Mouse (Mus musculus) lung, embryonic 15.5 days (tissue): ENCODE results near the gene Ahcy. TPM values are rescaled to one million over a fixed set of nuclear protein-coding genes. Genes with fewer than 3 reads are reported as not detected.
"Not testable (repeated sequence)": the region's sequence is repeated elsewhere in the genome, so short reads cannot be mapped to it uniquely, and the experiment has no call there.

Experiments used
- ATAC-seq: fragments of 200-750 bp; cut with Nextera tagmentation; 2 replicates; pipeline ENCODE4 v1.8.0; 2017; ENCODE audit warnings: moderate number of reproducible peaks, borderline replicate concordance; ENCODE audit not compliant: low FRiP score, low TSS enrichment; ENCODE audit errors: extremely low read depth
- H3K27ac ChIP-seq: fragments of 300-500 bp; sonication (generic); 2 replicates; pipeline ENCODE4 v1.5.1; 2015; ENCODE audit warnings: moderate library complexity, mild to moderate bottlenecking, inconsistent platforms
- H3K27me3 ChIP-seq: fragments of 300-500 bp; sonication (generic); 2 replicates; pipeline ENCODE4 v1.6.1; 2015; ENCODE audit warnings: inconsistent platforms
- H3K36me3 ChIP-seq: fragments of 300-500 bp; sonication (generic); 2 replicates; pipeline ENCODE4 v1.6.1; 2015; ENCODE audit warnings: inconsistent platforms
- H3K4me1 ChIP-seq: fragments of 300-500 bp; sonication (generic); 2 replicates; pipeline ENCODE4 v1.6.1; 2015; ENCODE audit warnings: inconsistent platforms
- H3K4me2 ChIP-seq: fragments of 300-500 bp; sonication (generic); 2 replicates; pipeline ENCODE4 v1.6.1; 2015; ENCODE audit warnings: inconsistent platforms, mild to moderate bottlenecking, moderate library complexity
- H3K4me3 ChIP-seq: fragments of 300-500 bp; sonication (generic); 2 replicates; pipeline ENCODE4 v1.5.1; 2015; ENCODE audit warnings: mild to moderate bottlenecking, inconsistent platforms
- H3K9ac ChIP-seq: fragments of 300-500 bp; sonication (generic); 2 replicates; pipeline ENCODE4 v1.6.1; 2015; ENCODE audit warnings: inconsistent platforms
- H3K9me3 ChIP-seq: fragments of 300-500 bp; sonication (generic); 2 replicates; pipeline ENCODE4 v1.6.1; 2016; ENCODE audit warnings: inconsistent platforms
- WGBS: fragments of 180-500 bp; shearing (Covaris S2); methylation state at CpG from one replicate; pipeline ENCODE4 v1.1.7; 2015; 5-methylcytosine and 5-hydroxymethylcytosine counted together
- polyA plus RNA-seq: library from polyadenylated mRNA; unstranded; fragments of >200 nt; fragmentation: Nextera tagmentation; extraction: Ambion mirVana; gene quantifications from 2 replicates; pipeline ENCODE4 v1.2.1, GENCODE M21; 2015

Gene Ahcy
- polyA plus RNA-seq, 1 experiment from 2014 or later = 62.3 TPM

GRCm38 (mm10) chr2:155072353-155073145, 1.7 kb downstream of the Ahcy start:
- H3K4me3 ChIP-seq = no peak overlapping the region

GRCm38 (mm10) chr2:155071027-155071426, 3.3 kb downstream of the Ahcy start:
- no peak overlapping the region for H3K9ac ChIP-seq
- ATAC-seq = no peak
- no peak overlapping the region for H3K4me2 ChIP-seq
- no peak overlapping the region for H3K27ac ChIP-seq
- H3K9me3 ChIP-seq = no peaks in the 10 kb centered on the region
- 77% methylated on average over 9 of the region's 9 CpGs for WGBS
- H3K27me3 ChIP-seq = no peaks in the 10 kb centered on the region
- peaks cover 19% of the 10 kb centered on the region for H3K4me1 ChIP-seq
- H3K36me3 ChIP-seq = peaks cover 14% of the 10 kb centered on the region
- no peak overlapping the region for H3K4me3 ChIP-seq

More at GRCm38 (mm10) chr2:155072353-155073145, 1.7 kb downstream of the Ahcy start:
- H3K27ac ChIP-seq = no peak overlapping the region
- peaks cover 19% of the 10 kb centered on the region for H3K4me1 ChIP-seq
- ATAC-seq = no peak
- no peaks in the 10 kb centered on the region for H3K27me3 ChIP-seq
- WGBS = 82% methylated on average over 8 of the region's 8 CpGs
- no peak overlapping the region; the same call in 1 of the 2 replicates for H3K9ac ChIP-seq
- H3K9me3 ChIP-seq = no peaks in the 10 kb centered on the region
- peaks cover 7% of the 10 kb centered on the region; the same call in 1 of the 2 replicates for H3K36me3 ChIP-seq
- peak overlapping the region; percentile 83; the same call in 1 of the 2 replicates for H3K4me2 ChIP-seq

GRCm38 (mm10) chr2:155057361-155057760, 16.9 kb downstream of the Ahcy start:
- Histone ChIP-seq H3K9me3 (no peaks in the 10 kb centered on the region), H3K27me3 (no peaks in the 10 kb centered on the region), H3K9ac (no peak overlapping the region), H3K4me3 (no peak overlapping the region), H3K27ac (no peak overlapping the region), H3K36me3 (peaks cover 18% of the 10 kb centered on the region), H3K4me1 (no peaks in the 10 kb centered on the region), H3K4me2 (no peak overlapping the region)
- 71% methylated on average over 1 of the region's 1 CpGs for WGBS
- no peak for ATAC-seq

- 68% methylated on average over 5 of the region's 5 CpGs for WGBS
- Histone ChIP-seq H3K27me3 (no peaks in the 10 kb centered on the region), H3K27ac (no peak overlapping the region), H3K4me3 (no peak overlapping the region), H3K9ac (no peak overlapping the region), H3K4me1 (peaks cover 8% of the 10 kb centered on the region), H3K4me2 (no peak overlapping the region), H3K9me3 (no peaks in the 10 kb centered on the region), H3K36me3 (peaks cover 8% of the 10 kb centered on the region)
- no peak for ATAC-seq
These were observed 18.2 kb downstream of the Ahcy start for GRCm38 (mm10) chr2:155056076-155056578.

GRCm38 (mm10) chr2:155054672-155055071, 19.6 kb downstream of the Ahcy start:
- Histone ChIP-seq H3K27ac (no peak overlapping the region), H3K4me2 (no peak overlapping the region), H3K9me3 (no peaks in the 10 kb centered on the region), H3K4me3 (no peak overlapping the region), H3K27me3 (no peaks in the 10 kb centered on the region), H3K4me1 (peaks cover 15% of the 10 kb centered on the region), H3K9ac (no peak overlapping the region), H3K36me3 (no peaks in the 10 kb centered on the region)
- ATAC-seq = no peak
- WGBS = 88% methylated on average over 3 of the region's 3 CpGs

GRCm38 (mm10) chr2:155053512-155053911, 20.8 kb downstream of the Ahcy start:
- not testable (repeated sequence) for H3K27ac ChIP-seq, H3K36me3 ChIP-seq, H3K9ac ChIP-seq, H3K4me3 ChIP-seq, H3K27me3 ChIP-seq, H3K4me2 ChIP-seq, H3K9me3 ChIP-seq, ATAC-seq
- H3K4me1 ChIP-seq = peaks cover 15% of the 10 kb centered on the region
- 89% methylated on average over 8 of the region's 8 CpGs for WGBS

- Histone ChIP-seq H3K9ac (no peak overlapping the region), H3K36me3 (no peaks in the 10 kb centered on the region), H3K9me3 (no peaks in the 10 kb centered on the region), H3K4me1 (peaks cover 15% of the 10 kb centered on the region), H3K27me3 (no peaks in the 10 kb centered on the region), H3K4me3 (no peak overlapping the region), H3K4me2 (no peak overlapping the region), H3K27ac (no peak overlapping the region)
- whole genome bisulfite sequencing = 88% methylated on average over 2 of the region's 2 CpGs
- no peak for ATAC-seq
These were observed 21.6 kb downstream of the Ahcy start for GRCm38 (mm10) chr2:155052681-155053080.

- Histone ChIP-seq H3K4me3 (peak overlapping the region; percentile 53), H3K9ac (peak overlapping the region; percentile 47), H3K27ac (peak overlapping the region; percentile 82), H3K9me3 (no peaks in the 10 kb centered on the region), H3K27me3 (no peaks in the 10 kb centered on the region), H3K4me2 (peak overlapping the region; percentile 89), H3K36me3 (no peaks in the 10 kb centered on the region), H3K4me1 (peaks cover 15% of the 10 kb centered on the region)
- ATAC-seq = no peak
- 10% methylated on average over 9 of the region's 9 CpGs for WGBS
These were observed 22.5 kb downstream of the Ahcy start for GRCm38 (mm10) chr2:155051622-155052351.

- Histone ChIP-seq H3K27ac (peak overlapping the region; percentile 82), H3K9me3 (no peaks in the 10 kb centered on the region), H3K4me2 (peak overlapping the region; percentile 89), H3K9ac (peak overlapping the region; percentile 49), H3K36me3 (no peaks in the 10 kb centered on the region), H3K4me1 (peaks cover 15% of the 10 kb centered on the region), H3K27me3 (no peaks in the 10 kb centered on the region), H3K4me3 (peak overlapping the region; percentile 53)
- ATAC-seq = peak; percentile 94
- WGBS = under 1% methylated on average over 45 of the region's 45 CpGs
These were observed 23.6 kb downstream of the Ahcy start for GRCm38 (mm10) chr2:155050504-155051236.

- Histone ChIP-seq H3K4me2 (peak overlapping the region; percentile 89), H3K27me3 (no peaks in the 10 kb centered on the region), H3K4me1 (peaks cover 15% of the 10 kb centered on the region), H3K4me3 (peak overlapping the region; percentile 53), H3K9me3 (no peaks in the 10 kb centered on the region), H3K9ac (peak overlapping the region; percentile 49), H3K36me3 (no peaks in the 10 kb centered on the region), H3K27ac (peak overlapping the region; percentile 68)
- peak; percentile 4; the same call in 1 of the 2 replicates for ATAC-seq
- 16% methylated on average over 5 of the region's 5 CpGs for WGBS
These were observed 24.2 kb downstream of the Ahcy start for GRCm38 (mm10) chr2:155050108-155050503.

GRCm38 (mm10) chr2:155047452-155048178, 26.7 kb downstream of the Ahcy start:
- Histone ChIP-seq H3K4me2 (no peak overlapping the region), H3K36me3 (no peaks in the 10 kb centered on the region), H3K27me3 (no peaks in the 10 kb centered on the region), H3K4me3 (no peak overlapping the region), H3K9ac (no peak overlapping the region), H3K4me1 (peaks cover 15% of the 10 kb centered on the region), H3K27ac (no peak overlapping the region), H3K9me3 (no peaks in the 10 kb centered on the region)
- 68% methylated on average over 7 of the region's 7 CpGs for WGBS
- ATAC-seq = no peak
